Mouse (Mus musculus) kidney, adult 18-20 months (tissue): ENCODE measurements around the gene Vwc2.

Experiments
- DNase-seq: peaks from one replicate; pipeline ENCODE4 v3.0.0; 2021

Vwc2 gene

DNA sequence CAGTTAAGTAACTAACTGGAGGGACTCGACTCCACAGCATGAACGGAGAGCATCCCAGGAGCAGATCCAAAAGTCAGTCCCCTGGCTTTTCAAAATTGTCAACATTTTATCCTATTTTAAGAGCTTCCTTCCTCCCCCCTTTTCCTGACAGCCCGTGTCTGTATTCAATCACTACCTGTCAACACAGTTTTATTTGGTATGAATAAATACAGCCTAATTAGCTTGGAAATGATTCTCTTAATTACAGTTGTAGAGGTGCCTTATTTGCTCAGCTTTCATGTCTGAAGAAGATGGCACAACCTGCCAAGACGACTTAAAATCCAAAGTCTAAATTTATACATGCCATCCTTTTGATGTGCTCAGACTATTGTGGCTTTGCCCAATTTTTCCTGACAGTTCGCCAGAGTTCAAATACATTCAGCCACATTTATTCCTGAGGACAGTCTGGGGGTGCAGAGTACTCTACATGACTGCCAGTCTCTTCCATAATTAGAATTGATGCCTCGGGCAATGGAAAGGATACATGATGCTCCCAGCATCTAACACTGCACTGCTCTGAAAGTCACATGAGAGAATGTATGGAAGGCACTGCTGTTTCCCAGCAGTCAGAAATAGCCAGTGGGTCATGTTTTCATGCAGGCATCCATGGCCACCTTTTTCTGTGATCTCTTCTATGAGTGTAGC, 128.8 kb downstream of the Vwc2 start:
- DNase-seq: no peak

DNA sequence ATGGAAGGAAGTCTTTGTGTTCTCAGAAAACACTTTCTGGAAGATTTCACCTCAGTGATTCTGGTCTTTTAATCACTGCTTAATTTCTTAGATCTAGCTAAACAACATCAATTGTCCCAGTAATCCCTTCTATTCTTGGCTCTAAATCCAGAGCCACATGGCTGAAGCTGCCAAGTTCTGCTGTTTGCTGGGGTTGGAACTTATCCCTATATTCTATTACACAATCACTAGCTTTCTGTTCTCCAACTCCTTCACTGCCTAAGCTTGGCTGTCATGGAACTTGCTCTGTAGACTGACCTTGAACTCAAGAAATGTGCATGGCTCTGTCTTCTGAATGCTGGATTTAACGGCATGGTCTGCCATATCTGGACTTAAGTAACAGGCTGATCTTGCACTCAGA, 143.3 kb downstream of the Vwc2 start:
- no peak for DNase-seq

DNA sequence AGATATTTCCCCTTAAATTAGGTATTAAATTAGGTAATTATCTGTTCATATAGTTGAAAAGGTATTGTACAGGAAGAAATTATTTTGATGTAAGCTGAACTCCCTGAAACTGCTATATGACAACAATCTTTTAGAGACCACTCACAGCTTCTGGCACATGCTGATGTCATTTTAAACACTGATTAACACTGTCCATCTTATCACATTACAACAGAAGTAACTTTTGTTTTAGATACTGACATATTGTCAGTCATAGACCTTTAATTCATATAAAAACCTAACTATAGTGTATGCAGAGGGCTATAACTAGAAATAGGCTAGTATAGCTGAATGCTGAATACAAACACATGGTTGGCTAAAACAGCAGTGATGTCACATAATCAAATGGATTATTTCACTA, 166.1 kb downstream of the Vwc2 start:
- DNase-seq: no peak

DNA sequence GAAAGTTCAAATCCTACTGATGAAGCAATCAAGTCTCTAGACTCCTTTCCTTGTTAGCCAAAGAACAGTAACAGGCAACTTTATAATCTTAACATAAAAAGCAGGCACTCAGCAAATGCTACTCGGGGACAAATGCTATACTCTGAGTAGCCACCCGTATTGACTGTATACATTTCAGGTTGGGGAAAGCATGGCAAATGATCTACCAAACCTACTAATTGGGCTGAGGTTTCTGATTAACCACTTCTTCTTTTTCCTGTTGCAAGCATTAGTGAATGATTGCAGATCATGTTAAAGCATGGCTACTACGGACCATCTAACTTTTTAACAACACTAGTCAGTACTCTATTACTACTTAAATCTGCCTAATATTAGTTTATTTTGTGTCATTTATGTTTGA, 169.5 kb downstream of the Vwc2 start:
- no peak for DNase-seq
